Mouse (Mus musculus) neural tube, embryonic 15.5 days (tissue): ENCODE measurements at regions not wholly inside any gene's neighbourhood (a gene's known extent, or its start where the extent isn't known, plus 50 kb on each side); places are given as distances from the start of the nearest gene placed in this dataset.

Source experiments
- ATAC-seq: fragments of 200-750 bp; cut with Nextera tagmentation; 2 replicates; pipeline ENCODE4 v1.8.0; 2017; ENCODE audit warnings: mild to moderate bottlenecking, moderate TSS enrichment, moderate library complexity; ENCODE audit not compliant: low FRiP score
- H3K27ac ChIP-seq: fragments of 300-500 bp; sonication (generic); replicated peaks from 2 replicates; pipeline ENCODE4 v1.5.1; 2015; ENCODE audit warnings: mild to moderate bottlenecking, inconsistent platforms
- H3K27me3 ChIP-seq: fragments of 300-500 bp; sonication (generic); replicated peaks from 2 replicates; pipeline ENCODE4 v1.6.1; 2015; ENCODE audit warnings: inconsistent platforms
- H3K36me3 ChIP-seq: fragments of 300-500 bp; sonication (generic); 2 replicates; pipeline ENCODE4 v1.6.1; 2015; ENCODE audit warnings: inconsistent platforms
- H3K4me1 ChIP-seq: fragments of 300-500 bp; sonication (generic); 2 replicates; pipeline ENCODE4 v1.6.1; 2015; ENCODE audit warnings: inconsistent platforms
- H3K4me2 ChIP-seq: fragments of 300-500 bp; sonication (generic); 2 replicates; pipeline ENCODE4 v1.6.1; 2015; ENCODE audit warnings: inconsistent platforms, mild to moderate bottlenecking, moderate library complexity
- H3K4me3 ChIP-seq: fragments of 300-500 bp; sonication (generic); replicated peaks from 2 replicates; pipeline ENCODE4 v1.5.1; 2015; ENCODE audit warnings: mild to moderate bottlenecking, inconsistent platforms
- H3K9ac ChIP-seq: fragments of 300-500 bp; sonication (generic); replicated peaks from 2 replicates; pipeline ENCODE4 v1.6.1; 2015; ENCODE audit warnings: mild to moderate bottlenecking, inconsistent platforms
- H3K9me3 ChIP-seq: fragments of 300-500 bp; sonication (generic); replicated peaks from 2 replicates; pipeline ENCODE4 v1.6.1; 2016; ENCODE audit warnings: inconsistent platforms
- WGBS: fragments of 180-500 bp; shearing (Covaris S2); methylation state at CpG from one replicate; pipeline ENCODE4 v1.1.7; 2015; ENCODE audit warnings: mixed read lengths; 5-methylcytosine and 5-hydroxymethylcytosine counted together

DNA sequence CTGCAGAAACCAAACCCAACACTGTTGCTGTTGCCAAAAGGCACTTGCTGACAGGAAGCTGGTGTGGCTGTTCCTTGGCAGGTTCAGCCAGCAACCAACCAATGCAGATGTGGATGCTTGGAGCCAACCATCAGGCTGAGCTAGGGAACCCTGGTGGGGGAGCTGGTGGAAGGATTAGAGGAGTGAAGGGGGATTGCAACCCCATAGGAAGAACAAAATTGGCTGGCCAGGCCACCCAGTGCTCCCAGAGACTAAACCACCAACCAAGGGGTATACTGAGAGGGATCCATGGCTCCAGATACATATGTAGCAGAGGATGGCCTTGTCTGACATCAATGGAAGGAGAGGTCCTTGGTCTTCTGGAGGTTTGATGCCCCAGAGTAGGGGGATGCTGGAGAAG lies 218.5 kb downstream of the Rchy1 start:
- Histone ChIP-seq H3K36me3 (no peaks in the 10 kb centered on the region), H3K9ac (no peak overlapping the region)
- ATAC-seq: no peak

DNA sequence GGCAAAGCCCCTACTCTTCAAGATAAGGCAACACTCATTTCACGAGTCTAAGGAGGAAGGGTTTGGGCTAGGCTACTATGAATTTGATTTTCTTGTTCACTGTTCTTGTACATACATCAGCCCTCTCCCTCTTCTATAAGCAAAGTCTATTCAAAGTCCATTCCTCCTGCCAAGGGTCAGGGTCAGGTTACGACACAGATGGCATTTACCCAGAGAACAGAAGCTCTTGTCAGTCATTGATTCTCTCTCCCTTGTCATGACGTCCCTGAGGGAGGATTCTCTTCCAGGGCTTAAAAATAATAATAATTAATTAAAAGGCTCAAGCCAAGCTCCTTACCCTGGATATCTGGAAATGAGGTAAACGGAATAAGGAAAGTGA lies 222.7 kb downstream of the Rchy1 start:
- Histone ChIP-seq H3K9me3 (no peaks in the 10 kb centered on the region), H3K4me2 (no peak overlapping the region), H3K4me3 (no peak overlapping the region), H3K36me3 (no peaks in the 10 kb centered on the region), H3K27me3 (no peaks in the 10 kb centered on the region), H3K27ac (no peak overlapping the region), H3K9ac (no peak overlapping the region), H3K4me1 (no peaks in the 10 kb centered on the region)
- ATAC-seq: no peak
- 55% methylated on average over 4 of the region's 4 CpGs for WGBS

More for the DNA sequence above, 218.5 kb downstream of the Rchy1 start:
- no peaks in the 10 kb centered on the region for H3K9me3 ChIP-seq
- no peaks in the 10 kb centered on the region for H3K4me1 ChIP-seq
- no peak overlapping the region for H3K27ac ChIP-seq
- no peak overlapping the region for H3K4me2 ChIP-seq
- H3K4me3 ChIP-seq: no peak overlapping the region
- H3K27me3 ChIP-seq: no peaks in the 10 kb centered on the region

DNA sequence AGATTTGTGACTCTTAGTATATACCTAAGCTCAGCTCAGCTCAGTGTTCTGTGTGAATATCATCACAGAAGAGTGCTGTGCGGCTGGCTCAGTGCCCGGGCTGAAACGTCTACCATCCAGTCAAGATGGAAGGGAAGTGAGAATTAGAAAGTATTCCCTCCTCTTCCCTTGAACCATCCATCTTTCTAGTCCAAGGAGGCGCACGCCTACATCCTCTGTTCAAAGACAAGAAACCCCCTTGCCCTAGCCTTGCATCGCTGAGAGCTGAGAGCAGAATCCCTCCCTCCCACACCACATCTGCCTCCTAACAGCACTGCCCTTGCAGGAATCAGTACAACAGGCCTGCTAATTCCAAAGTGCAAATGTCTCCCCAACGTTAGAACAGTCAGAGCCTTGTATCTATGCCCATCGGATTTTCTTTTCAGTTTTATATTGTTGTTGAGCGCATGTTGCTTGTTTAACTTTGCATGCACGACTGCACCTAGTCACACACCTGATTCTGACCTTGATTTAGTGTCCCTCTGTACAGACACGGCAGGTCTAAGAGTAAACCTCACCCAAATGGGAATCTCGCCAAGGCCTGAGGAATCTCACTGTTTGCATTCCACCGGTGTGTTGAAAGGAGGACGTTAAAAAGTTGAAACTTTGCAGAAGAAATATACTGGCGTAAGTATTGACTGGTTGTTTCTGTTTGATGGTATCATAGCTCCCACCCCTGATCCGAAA lies 222.2 kb downstream of the Parm1 start:
- Histone ChIP-seq H3K27ac (no peak overlapping the region; the same call in 1 of the 2 replicates), H3K4me1 (no peaks in the 10 kb centered on the region), H3K9me3 (no peaks in the 10 kb centered on the region), H3K36me3 (no peaks in the 10 kb centered on the region), H3K9ac (no peak overlapping the region), H3K4me3 (no peak overlapping the region), H3K27me3 (no peaks in the 10 kb centered on the region), H3K4me2 (no peak overlapping the region)
- WGBS: 64% methylated on average over 16 of the region's 16 CpGs
- ATAC-seq: no peak

DNA sequence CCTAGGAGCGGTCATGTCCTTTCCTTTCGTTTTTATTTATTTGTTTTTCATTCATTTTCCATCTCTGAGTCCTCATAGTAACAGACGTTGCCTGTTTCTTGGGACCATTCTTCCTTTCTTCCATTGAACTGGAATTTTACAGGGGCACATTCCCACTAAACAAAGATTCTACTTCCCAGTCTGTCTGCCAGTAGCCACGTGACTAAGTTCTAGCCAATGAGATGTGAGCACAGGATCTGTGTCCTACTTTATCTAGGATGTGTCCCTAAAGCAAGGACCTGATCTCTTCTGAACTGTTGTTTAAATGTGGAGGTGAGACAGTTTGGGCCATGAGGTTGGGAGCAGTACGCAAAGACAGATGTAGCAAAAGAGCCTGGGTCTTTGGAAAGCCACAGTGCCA lies 214.6 kb downstream of the Parm1 start:
- 83% methylated on average over 5 of the region's 5 CpGs for WGBS

DNA sequence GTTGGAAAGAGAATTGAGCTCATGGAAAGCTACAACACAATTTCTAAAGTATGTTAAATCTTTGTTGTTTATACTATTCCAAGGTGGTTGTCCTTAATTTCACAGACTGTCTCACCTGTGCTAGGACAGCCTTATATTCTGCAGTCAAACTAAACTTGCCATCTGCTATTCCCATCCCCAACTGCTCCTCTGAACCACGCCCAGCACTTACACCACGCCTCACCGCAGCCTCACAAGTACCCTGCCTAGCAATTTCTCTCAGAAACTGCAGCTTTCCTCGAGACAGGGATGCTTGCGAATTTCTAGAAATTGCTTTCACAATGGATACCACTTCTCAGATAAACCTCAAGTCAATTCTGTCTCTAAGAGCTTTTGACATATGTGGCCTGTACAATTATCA lies 213.7 kb downstream of the Parm1 start:
- 76% methylated on average over 5 of the region's 5 CpGs for WGBS

More for the DNA sequence above, 214.6 kb downstream of the Parm1 start:
- Histone ChIP-seq H3K27ac (no peak overlapping the region), H3K4me3 (no peak overlapping the region), H3K27me3 (no peaks in the 10 kb centered on the region), H3K9me3 (no peaks in the 10 kb centered on the region), H3K4me1 (no peaks in the 10 kb centered on the region), H3K9ac (no peak overlapping the region), H3K4me2 (no peak overlapping the region), H3K36me3 (no peaks in the 10 kb centered on the region)
- no peak for ATAC-seq

DNA sequence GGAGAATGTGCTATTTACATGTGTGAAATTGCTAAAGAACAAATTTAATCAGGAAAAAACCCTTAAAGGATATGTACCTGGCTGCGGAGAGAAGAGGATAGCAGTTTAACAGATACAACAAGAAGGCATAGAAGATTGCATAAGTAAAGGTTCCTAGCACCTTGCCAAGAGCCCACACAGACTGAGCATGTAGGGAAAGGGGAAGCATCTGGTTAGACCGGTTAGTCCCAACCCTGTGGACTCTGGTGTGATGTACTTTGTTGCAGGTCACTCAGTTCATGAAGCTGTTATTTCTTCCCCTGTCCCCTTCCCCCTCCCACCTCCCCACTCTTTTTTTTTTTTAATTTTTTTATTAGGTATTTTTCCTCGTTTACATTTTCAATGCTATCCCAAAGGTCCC lies 212.5 kb downstream of the Parm1 start:
- Histone ChIP-seq H3K4me2 (no peak overlapping the region), H3K4me1 (no peaks in the 10 kb centered on the region)
- 46% methylated on average over 3 of the region's 3 CpGs for WGBS

More for the DNA sequence above, 213.7 kb downstream of the Parm1 start:
- H3K27ac ChIP-seq: no peak overlapping the region
- H3K27me3 ChIP-seq: no peaks in the 10 kb centered on the region
- H3K9ac ChIP-seq: no peak overlapping the region
- no peak overlapping the region for H3K4me2 ChIP-seq
- no peaks in the 10 kb centered on the region for H3K9me3 ChIP-seq
- no peak for ATAC-seq
- H3K36me3 ChIP-seq: no peaks in the 10 kb centered on the region
- no peaks in the 10 kb centered on the region for H3K4me1 ChIP-seq
- no peak overlapping the region for H3K4me3 ChIP-seq

DNA sequence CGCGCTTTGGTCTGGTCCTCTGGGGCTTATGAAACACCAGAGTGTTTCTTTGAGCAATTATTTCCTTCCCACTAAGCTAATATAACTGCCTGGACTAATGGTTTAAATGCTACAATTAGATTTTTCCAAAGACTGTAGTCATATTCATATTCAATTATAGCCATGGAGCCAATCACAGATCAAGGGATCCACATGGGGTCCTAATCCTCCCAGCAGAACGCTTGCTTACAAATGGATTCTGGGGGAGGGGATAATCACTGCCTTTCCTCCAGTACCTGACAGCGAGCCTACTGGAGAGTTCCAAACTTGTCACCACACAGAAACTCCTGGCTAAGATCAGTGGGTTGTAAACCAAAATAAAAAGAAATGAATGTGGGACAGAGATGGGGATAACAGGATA lies 212.0 kb downstream of the Parm1 start:
- Histone ChIP-seq H3K9me3 (no peaks in the 10 kb centered on the region), H3K27me3 (no peaks in the 10 kb centered on the region), H3K27ac (no peak overlapping the region), H3K4me2 (no peak overlapping the region), H3K4me3 (no peak overlapping the region), H3K36me3 (no peaks in the 10 kb centered on the region), H3K9ac (no peak overlapping the region), H3K4me1 (no peaks in the 10 kb centered on the region)
- 34% methylated on average over 4 of the region's 4 CpGs for WGBS
- no peak for ATAC-seq

More for the DNA sequence above, 212.5 kb downstream of the Parm1 start:
- H3K27me3 ChIP-seq: no peaks in the 10 kb centered on the region
- no peak overlapping the region for H3K27ac ChIP-seq
- no peak overlapping the region for H3K9ac ChIP-seq
- no peak overlapping the region for H3K4me3 ChIP-seq
- ATAC-seq: no peak
- H3K9me3 ChIP-seq: no peaks in the 10 kb centered on the region
- H3K36me3 ChIP-seq: no peaks in the 10 kb centered on the region

DNA sequence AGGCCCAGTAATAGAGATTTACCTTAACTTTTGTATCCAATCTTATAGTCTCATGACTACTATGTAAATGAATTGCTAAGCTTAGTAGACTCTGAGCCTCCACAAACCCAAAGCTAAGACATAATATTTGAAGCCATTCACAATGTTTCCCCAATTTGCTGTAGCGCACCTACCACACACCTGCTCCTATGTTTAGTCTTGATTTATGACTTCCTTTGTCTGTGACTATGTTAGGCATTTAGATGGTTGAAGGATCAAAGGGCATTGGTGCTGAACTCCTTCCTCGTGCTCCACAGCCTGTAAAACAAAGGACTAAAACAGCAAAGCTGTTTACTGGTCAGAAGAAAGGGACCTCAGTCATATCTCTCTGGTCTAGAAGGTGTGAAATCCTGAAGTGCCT lies 210.0 kb downstream of the Parm1 start:
- H3K4me2 ChIP-seq: no peak overlapping the region
- H3K27ac ChIP-seq: no peak overlapping the region
- no peaks in the 10 kb centered on the region for H3K36me3 ChIP-seq
- H3K4me1 ChIP-seq: no peaks in the 10 kb centered on the region
- no peak for ATAC-seq
- no peaks in the 10 kb centered on the region for H3K27me3 ChIP-seq
- no peaks in the 10 kb centered on the region for H3K9me3 ChIP-seq
- H3K9ac ChIP-seq: no peak overlapping the region
- no peak overlapping the region for H3K4me3 ChIP-seq
- WGBS: 31% methylated on average over 2 of the region's 2 CpGs

DNA sequence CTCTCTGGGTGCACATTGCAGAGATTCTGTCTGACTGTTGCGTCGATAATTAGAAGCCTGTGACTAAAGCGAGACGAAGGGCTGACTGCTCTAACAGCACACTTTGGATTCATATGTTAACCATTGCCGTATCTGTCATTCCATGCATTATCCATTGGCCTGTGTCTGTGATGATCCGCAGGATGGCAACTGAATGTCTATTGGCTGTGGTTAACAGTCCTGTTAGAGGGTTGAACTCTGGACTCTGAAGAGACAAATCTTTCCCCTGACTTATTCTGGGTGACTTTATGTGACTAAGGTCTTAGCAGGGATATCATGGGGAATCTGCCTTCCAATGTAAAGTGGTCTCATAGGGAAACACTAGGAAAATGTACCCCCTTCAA lies 208.7 kb downstream of the Parm1 start:
- no peak overlapping the region for H3K27ac ChIP-seq
- 71% methylated on average over 6 of the region's 6 CpGs for WGBS
- no peak for ATAC-seq

DNA sequence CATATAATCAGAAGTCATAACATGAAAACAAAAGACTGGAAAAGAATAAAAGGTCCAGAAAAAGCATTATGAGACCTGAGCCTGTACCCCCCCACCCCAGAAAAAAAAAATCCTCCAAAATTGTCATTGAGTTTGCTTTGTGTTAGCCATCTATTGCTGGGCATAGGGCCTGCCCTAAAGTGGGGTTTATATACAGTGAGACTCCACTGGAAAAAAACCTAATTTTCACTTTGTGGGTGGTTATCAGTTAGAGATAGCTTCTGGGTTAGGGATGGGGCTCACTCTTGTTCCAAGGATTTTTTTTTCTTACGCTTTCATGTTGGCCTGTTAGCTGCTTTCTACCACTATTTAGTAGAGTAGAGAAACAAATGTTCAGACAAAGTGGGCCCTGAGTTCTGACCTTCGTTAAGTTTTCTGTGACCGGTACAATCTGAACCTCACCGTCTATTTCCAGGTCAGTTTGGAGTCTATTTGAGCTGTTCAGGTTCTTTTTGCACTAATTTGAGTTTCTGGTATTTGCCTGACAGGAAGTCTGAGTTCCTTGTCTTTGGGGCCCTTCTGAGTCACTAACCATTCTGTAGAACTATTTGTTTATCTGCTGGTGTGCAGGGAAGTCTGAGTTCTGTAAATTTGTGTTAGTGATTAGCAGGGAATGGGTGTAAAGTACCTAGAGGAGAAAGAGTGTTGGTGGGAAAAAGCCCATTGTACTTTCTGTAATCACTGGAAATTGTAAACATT lies 208.1 kb downstream of the Parm1 start:
- Histone ChIP-seq H3K9ac (no peak overlapping the region), H3K4me3 (no peak overlapping the region), H3K4me1 (no peaks in the 10 kb centered on the region), H3K27ac (no peak overlapping the region), H3K9me3 (no peaks in the 10 kb centered on the region), H3K36me3 (no peaks in the 10 kb centered on the region), H3K4me2 (no peak overlapping the region), H3K27me3 (no peaks in the 10 kb centered on the region)
- ATAC-seq: no peak
- 94% methylated on average over 4 of the region's 4 CpGs for WGBS

More for the DNA sequence above, 208.7 kb downstream of the Parm1 start:
- H3K4me3 ChIP-seq: no peak overlapping the region
- no peaks in the 10 kb centered on the region for H3K9me3 ChIP-seq
- no peaks in the 10 kb centered on the region for H3K36me3 ChIP-seq
- no peaks in the 10 kb centered on the region for H3K4me1 ChIP-seq
- no peak overlapping the region for H3K4me2 ChIP-seq
- no peaks in the 10 kb centered on the region for H3K27me3 ChIP-seq
- no peak overlapping the region for H3K9ac ChIP-seq

DNA sequence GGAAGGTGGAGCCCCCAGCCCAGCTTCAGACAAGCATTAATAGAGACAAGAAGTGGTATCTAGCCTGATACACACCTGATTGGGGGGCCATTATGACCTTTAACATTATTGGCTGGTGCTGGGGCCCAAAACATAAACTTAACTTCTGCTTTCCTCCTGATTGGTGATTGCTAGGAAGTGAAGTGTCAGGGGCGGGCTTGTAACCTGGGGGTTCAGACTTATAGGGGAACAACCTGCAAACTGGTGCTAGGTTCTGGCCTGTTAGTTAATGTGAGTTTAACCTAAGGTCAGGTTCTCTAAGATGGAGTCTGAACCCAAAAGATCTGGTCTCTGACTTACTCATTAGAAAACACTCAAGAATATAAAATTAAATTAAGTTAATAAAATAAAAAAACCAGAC lies 207.5 kb downstream of the Parm1 start:
- Histone ChIP-seq H3K27me3 (no peaks in the 10 kb centered on the region), H3K9me3 (no peaks in the 10 kb centered on the region), H3K4me2 (no peak overlapping the region), H3K27ac (no peak overlapping the region), H3K4me1 (no peaks in the 10 kb centered on the region), H3K36me3 (no peaks in the 10 kb centered on the region), H3K4me3 (no peak overlapping the region), H3K9ac (no peak overlapping the region)
- ATAC-seq: no peak
- 95% methylated on average over 1 of the region's 1 CpGs for WGBS

DNA sequence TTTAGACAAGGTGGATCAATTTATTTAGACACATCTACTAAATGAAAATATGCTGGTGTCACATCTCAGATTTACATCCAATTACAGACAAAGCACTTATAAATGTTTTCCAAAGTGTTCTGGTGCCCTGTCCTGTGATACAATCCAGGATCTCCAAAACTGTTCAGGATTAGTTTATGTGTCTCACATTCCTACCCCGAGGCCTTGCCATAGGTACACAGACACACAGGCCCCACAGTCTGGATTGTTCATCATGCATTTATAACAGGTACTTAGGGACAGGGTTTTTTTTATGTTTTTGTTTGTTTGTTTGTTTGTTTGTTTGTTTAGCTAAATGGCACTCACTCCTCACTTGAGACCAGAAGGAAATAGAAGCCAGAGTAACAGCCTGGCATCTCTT lies 206.0 kb downstream of the Parm1 start:
- ATAC-seq: no peak

More for the DNA sequence above, 206.0 kb downstream of the Parm1 start:
- H3K4me3 ChIP-seq: no peak overlapping the region
- H3K4me1 ChIP-seq: no peaks in the 10 kb centered on the region
- no peaks in the 10 kb centered on the region for H3K27me3 ChIP-seq
- H3K4me2 ChIP-seq: no peak overlapping the region
- H3K36me3 ChIP-seq: no peaks in the 10 kb centered on the region
- no peak overlapping the region for H3K9ac ChIP-seq
- no peaks in the 10 kb centered on the region for H3K9me3 ChIP-seq
- H3K27ac ChIP-seq: no peak overlapping the region
- WGBS: 58% methylated on average over 1 of the region's 1 CpGs
